Mouse (Mus musculus) MEL (cell line): ENCODE data around the gene Vipas39.

Experiments
- CTCF ChIP-seq, 3 experiments: IDR thresholded peaks in 2 of 3; conservative IDR thresholded peaks in 1 of 3; 2 replicates each; pipeline ENCODE4 v1.5.1; 2011 to 2012; ENCODE audit warnings: low read length in 3 of 3, low read depth in 2 of 3, mild to moderate bottlenecking in 2 of 3, improper control_type of control experiment in 1 of 3, inconsistent platforms in 1 of 3, mixed read lengths in 1 of 3, moderate library complexity in 1 of 3; ENCODE audit not compliant: control insufficient read depth in 1 of 3, insufficient read depth in 1 of 3, poor library complexity in 1 of 3, severe bottlenecking in 1 of 3
- JUND ChIP-seq: IDR thresholded peaks from 2 replicates; pipeline ENCODE4 v1.6.1; 2011; ENCODE audit warnings: low read depth, mild to moderate bottlenecking, improper control_type of control experiment, low read length
- MEF2A ChIP-seq: IDR thresholded peaks from 2 replicates; pipeline ENCODE4 v1.6.1; 2014; ENCODE audit warnings: low read depth, mild to moderate bottlenecking, inconsistent platforms, low read length, improper control_type of control experiment; ENCODE audit not compliant: poor library complexity, insufficient replicate concordance, severe bottlenecking; ENCODE audit errors: extremely low read depth
- POLR2A ChIP-seq, 2 experiments: IDR thresholded peaks; 2 replicates each; pipeline ENCODE4 v1.6.1; 2011 to 2012; ENCODE audit warnings: low read length in 2 of 2, mild to moderate bottlenecking in 2 of 2, control low read depth in 1 of 2, improper control_type of control experiment in 1 of 2, low read depth in 1 of 2, moderate library complexity in 1 of 2; ENCODE audit not compliant: control insufficient read depth in 1 of 2, insufficient read depth in 1 of 2, poor library complexity in 1 of 2

DNA sequence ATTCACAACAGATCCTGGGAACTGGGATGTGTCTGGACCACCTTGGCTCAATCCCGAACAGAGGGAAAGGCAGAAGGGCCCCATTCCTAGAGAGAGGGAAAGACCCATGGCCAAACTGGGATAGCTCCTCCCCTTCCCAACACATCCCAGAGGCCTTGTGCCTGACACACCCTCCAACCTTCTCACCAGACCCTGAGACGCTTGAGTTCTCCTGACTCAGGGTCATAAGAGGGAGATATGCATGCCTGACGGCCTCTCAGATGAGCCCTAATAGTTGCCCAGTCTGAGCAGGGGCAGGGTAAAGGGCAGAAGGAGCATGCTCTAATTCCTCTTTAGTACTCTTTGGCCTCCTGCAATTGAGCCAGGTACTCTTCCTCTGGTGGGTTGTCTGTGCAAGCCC is 13.3 kb upstream of the Vipas39 start:
- TF ChIP-seq JUND: no peak
- no peak for TF ChIP-seq CTCF (IDR thresholded peaks at IDR 0.05 in 2 of 3, conservative IDR thresholded peaks at IDR 0.05 in 1 of 3; ENCODE audit: control insufficient read depth in 1 of 3, insufficient read depth in 1 of 3, low read depth in 2 of 3, low read length in 3 of 3, poor library complexity in 1 of 3, severe bottlenecking in 1 of 3)
- TF ChIP-seq MEF2A: no peak
- no peak for TF ChIP-seq POLR2A (IDR thresholded peaks at IDR 0.05; ENCODE audit: control insufficient read depth in 1 of 2, insufficient read depth in 1 of 2, low read depth in 1 of 2, low read length in 2 of 2, poor library complexity in 1 of 2)
